Mouse (Mus musculus) skeletal muscle tissue, adult 2 months (tissue): ENCODE measurements around the gene Cnbp.

Source experiments
- DNase-seq: peaks from one replicate; pipeline ENCODE4 v3.0.0-alpha.2; 2012; ENCODE audit warnings: low read depth, low spot score

The Cnbp gene

DNA sequence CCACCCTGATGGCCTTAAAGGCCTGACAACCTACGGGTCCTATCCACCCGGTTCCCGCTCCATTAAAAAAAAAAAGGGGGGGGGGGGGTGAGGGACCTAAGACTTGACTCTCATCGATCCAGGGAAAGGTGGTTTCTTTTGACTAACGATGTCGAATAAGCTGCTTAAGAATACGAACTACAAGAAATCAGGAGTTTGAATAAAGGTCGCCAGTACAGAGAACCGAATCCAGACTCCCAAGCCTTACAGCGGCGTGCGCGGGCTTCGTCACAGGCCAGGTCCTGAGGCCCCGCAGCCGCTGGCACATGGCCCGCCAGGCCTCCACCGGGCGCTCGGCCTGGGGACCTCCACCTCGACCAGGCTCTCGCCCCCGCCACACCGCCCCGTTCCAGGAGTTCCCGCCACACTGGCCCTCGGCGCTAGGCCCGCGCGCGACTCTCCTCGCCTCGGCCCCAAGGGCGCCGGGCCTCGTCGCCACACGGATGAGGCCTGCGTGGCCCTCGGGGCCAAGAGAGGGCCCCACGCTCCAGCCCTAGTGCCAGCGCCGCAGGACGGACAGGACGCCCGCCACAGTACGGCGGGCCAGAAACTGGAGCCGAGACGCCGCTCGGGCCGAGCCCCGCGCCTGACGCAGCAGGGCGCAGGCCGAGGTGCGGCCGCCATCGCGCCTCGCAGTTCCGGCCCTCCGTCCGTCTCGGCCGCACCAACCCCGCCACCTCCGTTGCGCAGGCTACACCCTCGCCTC lies 579 bp downstream of the Cnbp start:
- no peak for DNase-seq

DNA sequence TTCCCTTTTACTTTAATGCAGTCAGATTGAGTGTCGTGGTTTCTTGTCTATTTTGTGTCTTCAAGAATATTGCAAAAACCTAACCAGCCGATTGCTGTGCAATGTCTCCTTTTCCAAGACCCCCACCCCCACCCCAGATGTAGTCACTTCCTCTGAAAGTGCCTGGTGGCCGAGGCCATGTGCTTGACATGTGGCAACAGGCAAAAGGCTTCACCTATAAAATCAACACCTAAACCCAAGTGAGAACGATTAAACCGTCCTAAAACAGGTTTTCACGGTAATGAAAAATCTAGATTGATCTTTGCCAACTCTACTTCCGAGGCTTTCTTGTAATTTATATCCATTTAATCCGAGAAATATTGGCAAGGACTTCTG lies 1.1 kb downstream of the Cnbp start:
- DNase-seq = no peak

DNA sequence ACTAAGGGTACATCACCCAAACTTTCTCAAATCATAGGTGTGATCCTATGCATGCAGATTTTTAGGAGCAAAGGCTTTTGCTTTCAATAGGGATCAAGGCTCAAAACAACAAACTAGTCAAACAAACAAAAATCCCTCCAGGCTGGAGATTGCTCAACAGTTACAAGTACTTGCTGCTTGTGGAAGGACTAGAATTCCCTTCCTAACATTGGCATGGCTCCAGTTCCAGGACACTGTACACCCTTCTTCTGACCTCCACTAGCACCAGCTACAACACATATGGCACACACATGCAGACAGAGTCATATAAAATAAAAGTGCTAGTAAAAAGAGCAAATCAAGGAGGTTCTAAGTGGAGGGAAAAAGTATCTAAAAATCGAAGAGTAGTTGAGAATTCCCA lies 4.1 kb downstream of the Cnbp start:
- DNase-seq = peak; percentile 54

DNA sequence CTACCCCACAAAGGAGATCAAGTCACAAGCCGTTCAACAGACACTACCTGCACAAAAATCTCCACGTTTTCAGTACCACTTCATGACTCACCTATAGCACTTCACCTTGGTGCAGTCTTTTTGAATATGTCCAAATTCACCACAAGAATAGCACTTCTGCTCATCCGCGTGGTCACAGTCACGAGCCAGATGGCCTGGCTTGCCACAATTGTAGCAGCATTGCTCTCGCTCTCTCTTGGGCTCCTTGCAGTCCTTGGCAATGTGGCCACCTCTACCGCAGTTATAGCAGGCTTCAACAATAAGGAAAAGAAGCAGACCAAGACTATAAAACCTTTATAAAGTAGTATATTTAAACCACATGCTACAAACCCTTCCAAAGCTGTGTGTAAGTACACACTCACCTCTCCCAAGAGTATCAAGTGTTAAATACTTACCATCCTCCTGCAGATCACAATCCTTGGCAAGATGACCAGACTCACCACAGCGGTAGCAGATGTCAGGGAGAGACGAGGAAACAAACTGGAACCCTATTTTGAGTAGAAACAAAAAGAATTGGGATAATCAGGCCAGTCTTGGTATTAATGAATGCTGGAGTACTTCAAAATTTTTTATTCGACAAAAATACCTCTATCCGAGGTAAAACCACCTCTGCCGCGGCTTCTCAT lies 5.7 kb downstream of the Cnbp start:
- no peak for DNase-seq

DNA sequence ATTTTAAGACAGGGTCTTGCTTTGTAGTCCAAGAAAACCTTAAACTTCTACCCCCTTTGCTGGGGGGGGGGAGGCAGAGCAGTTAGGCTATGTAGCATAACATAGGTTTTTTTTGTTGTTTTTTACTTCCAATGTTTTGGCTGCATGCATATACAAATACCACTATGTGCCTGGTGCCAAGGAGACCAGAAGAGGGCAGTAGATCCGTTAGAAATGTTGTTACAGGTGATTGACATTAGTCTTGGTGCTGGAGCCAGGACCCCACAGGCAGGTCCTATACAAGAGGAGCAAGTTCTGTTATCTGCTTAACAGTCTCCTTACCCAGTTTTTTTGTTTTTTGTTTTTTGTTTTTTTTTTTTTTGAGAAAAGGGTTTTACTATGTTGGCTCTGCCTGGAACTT lies 8.7 kb downstream of the Cnbp start:
- no peak for DNase-seq

DNA sequence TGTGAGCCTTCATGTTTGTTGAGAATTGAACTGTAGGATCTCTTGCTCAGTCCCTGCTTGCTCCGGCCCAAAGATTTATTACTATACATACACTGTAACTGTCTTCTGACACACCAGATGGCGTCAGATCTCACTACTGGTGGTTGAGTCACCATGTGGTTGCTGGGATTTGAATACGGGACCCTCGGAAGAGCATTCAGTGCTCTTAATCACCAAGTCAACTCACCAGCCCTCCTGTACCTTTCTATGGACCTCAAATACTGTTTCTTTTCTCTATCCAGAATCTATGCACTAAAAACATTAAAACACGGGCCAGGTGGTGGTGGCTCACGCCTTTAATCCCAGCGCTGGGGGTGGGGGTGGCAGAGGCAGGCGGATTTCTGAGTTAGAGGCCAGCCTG lies 9.3 kb downstream of the Cnbp start:
- no peak for DNase-seq

DNA sequence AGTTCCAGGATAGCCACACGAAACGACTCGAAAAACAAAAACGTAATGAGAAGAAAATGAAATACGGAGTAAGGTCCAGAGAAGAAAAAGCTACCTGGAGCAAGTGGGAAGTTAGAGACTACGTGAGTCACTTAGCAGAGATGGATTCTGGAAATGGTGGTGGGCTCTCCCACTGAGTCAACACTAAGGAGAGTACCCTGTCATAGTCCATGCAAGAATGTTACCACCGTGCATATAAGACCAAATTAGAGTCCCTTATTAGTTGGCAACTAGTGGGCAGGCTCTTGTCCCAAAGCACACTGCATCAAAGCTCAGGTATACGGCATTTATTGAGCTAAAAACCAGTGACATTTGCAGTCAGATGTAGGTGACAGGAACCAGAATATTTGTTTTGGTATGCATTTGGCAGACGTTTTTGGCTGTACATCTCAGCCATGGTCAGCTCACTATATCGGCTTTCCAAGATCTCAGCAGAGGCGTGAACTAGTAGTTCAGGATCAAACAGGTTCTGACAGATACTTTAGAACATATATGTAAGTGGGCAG lies 11.0 kb downstream of the Cnbp start:
- no peak for DNase-seq

DNA sequence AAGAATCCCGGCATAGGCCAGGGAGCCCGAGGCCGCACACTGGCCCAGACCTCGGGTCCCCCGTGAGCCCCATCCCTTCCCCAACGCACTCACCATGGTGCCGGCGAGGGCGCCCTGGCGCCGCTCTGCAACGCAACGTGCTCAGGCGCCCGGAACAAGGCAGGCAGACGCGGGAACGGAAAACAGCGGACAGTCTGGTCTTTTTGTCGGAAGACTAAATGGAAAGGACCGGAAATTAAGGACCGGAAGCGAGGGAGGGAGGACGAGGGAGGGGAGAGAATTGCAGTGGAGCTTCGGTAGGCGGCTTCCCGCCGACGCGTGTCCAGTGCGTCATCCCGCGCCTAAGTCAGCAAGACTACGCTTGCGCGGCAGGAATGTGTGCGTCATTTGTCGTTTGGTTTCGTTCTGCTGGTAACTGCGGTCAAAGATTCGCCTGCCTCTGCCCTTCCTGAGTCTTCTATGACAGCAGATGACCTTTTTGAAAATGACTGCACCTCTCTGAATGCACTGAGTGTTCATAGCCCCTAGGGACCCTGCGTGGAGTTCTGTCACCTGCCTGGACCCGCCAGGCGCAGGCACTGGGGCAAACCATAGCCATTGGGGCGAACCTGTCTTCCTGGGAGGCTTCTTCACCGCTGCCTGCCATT lies 12.2 kb downstream of the Cnbp start, which contains the start of gene Isy1:
Gene Isy1, minus strand, starts transcription at position 248 of the 647 bp plus-strand sequence.
- peak; percentile 97 for DNase-seq

DNA sequence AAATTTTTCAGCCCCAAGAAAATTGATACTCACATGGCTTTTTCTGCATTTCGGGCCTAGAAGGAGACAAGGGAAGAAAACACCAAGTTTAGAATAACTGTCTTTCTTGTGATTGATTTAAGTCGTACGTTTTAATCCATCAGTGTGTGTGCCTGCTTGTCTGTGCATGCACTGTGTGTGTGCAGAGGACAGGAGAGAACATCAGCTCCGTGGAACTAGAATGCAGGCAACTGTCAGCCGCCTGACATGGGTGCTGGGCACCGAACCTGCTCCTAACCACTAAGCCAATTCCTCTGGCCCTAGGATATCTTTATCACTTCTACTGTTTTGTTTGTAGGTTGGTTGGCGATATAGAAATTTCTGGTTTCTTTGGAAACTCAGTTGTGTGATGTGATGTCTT lies 15.2 kb downstream of the Cnbp start, which contains the start of gene Gm45140:
Gene Gm45140, minus strand, starts transcription at position 101 of the 400 bp plus-strand sequence.
- DNase-seq = no peak

DNA sequence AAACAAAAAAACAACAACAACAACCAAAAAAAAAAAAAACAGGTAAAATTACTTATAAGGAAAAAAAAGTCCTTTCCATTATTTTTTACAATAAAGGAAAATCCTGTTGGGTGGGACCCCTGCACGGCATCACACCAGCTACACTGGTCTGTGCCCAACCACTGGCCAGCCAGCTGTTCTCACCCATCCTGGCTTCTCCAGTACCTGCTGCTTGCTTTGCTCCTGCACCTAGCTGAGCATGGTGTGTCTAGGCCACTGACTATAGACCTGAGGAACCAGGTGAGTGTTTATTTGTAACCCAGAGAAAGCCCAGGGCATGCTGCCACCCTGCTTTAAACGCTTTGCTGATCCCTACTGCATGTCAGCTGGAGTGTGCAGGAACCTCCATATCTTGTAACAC lies 30.5 kb downstream of the Cnbp start:
- DNase-seq = no peak

DNA sequence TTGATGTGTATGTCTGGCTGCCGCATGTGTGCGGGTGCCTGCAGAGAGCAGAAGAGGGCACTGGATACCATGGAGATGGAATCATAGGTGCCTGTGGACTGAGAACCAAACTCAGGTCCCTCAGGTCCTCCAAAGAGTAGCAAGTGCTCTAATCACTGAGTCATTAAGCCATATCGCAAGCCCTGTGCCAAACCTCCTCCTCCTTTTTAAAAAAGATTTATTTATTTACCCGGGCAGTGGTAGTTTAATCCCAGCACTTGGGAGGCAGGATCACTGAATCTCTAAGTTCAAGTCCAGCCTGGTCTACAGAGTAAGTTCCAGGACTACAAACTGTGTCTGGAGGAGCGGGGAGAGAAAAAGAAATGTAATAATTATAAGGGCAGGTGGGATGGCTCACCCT lies 36.4 kb downstream of the Cnbp start:
- no peak for DNase-seq

DNA sequence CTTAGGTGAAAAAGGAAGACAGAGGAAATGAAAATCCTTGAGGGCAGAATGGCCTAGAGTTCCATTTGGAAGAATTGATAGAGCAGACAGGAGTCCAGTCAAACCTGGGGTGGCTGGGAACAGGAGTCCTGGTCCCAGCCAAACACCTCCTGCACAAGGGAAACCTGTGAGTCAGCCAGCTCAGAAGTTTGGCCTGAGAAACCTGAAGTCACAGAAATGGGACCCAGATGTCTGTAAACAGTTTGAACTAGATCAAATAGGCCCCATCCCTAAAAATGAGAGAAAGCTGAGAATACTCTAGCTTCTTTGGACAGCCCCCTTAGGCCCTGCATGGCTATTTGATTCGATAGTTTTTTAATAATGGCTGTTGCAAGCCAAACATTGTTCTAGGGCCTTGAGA lies 38.2 kb downstream of the Cnbp start:
- DNase-seq = no peak

DNA sequence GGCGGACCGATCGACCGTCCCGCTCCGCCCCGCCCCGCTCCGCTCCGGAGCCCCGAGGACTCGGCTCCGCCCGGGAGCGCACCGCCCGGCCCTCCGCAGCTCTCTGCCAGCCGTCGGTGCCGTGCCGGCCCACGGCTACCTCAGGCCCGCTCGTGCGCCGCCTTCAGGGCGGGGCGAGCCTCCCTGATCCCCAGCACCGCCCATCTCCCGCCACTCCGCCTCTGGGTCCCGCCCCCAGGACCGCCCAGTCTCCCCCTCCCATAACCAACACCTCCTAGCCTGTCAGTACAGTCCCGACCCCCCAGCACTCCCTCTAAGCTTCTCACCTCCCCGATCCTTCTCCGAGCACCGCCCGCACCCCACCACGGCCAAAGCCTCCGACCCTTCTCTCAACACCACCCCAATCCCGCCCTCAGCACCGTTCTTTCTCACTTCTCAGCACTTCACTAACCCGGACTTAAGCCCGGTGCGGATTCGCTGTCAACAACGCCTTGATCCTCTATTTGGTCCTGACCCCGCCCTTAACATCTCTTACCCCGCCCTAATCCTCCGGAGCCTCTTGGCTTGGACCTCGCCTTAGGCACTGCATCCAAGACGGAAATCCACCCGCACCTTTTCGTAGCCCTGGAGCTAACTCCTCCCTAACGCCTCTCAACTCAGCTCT lies 39.1 kb downstream of the Cnbp start, which contains the start of gene Rab43:
Gene Rab43, minus strand, starts transcription at position 490 of the 664 bp plus-strand sequence.
- DNase-seq = peak; percentile 84

DNA sequence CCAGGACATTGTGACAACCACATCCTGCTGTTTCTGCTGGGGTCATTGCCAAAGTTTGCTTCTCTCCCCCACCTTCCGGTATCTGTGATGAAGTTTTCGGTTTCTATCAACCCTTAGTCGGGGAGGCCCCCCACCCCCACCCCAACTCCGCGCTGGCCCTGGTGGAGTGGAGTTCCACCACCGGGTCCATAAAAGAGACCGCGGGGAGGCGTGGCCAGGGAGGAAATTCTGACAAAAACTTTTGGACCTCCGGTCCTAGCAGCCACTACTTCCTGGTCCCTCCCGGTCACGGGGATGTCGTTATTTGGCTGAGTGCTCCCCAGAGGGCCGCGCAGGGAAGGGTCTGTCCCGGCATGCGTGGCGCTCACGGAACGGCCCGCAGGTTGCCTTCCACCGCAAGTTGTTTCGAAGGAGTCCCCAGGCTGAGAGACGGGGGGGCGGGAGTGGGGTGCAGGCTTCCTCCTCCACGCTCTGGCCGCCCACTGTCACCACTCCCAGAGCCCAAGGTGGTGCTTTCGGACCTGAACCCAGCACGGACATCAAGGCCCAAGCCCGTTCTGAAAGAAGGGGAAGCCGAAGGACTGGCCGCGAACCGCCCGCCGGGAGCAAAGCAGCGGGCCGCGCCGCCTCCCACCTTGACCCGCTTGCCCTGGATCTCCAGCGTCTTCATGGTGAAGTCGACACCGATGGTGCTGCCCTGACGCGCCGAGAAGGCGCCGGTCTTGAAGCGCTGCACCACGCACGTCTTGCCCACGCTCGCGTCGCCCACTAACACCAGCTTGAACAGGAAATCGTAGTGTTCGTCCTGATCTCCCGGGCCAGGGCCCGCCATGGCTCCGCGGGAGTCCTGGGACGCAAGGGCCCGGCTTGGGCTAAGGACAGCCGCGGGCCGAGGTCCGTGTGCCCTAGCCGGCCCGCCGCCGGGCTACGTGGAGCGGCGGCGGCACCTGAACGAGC lies 39.9 kb downstream of the Cnbp start:
- DNase-seq = peak; percentile 48

DNA sequence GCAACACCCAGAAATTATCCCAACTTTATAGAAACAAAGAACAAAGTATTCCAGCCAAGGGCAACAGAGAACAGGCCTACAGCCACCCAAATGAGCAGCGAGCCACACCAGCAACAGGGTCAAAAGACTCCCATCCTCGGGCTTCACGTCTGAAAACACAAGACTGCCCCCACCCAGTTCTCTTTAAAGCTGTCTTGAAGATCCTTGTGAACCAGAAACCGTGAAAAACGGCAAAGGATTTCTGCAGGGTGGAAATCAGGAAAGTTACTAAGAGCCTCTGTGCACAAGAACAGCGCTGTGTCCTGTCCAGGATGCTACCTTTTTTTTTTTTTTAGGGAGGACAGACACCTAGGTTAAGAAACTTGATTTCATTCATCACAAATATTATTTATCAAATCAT lies 40.6 kb downstream of the Cnbp start:
- no peak for DNase-seq

DNA sequence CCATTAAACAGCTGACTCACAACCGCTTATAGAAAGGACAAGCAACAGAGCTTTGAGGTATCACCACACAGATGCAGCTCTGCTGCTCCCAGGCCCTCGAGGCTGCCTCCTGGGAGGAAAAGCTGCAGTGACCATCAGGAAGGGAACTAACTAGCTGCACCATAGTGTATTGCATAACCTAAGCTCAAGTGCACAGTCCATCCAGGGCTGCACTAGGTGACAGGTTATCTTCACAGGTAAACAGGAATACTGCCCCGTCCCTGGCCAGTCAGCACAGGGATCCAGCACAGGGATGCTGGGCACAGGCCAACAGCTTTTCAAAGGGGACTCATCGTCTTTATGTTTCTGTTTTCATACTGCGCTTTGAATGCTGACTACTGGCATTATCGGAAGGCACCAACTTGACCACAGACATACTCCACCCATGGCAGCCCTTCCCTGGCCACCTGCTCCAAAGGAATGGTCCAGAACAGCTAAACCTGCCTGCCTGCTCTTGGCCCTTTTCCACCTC lies 41.2 kb downstream of the Cnbp start:
- no peak for DNase-seq

DNA sequence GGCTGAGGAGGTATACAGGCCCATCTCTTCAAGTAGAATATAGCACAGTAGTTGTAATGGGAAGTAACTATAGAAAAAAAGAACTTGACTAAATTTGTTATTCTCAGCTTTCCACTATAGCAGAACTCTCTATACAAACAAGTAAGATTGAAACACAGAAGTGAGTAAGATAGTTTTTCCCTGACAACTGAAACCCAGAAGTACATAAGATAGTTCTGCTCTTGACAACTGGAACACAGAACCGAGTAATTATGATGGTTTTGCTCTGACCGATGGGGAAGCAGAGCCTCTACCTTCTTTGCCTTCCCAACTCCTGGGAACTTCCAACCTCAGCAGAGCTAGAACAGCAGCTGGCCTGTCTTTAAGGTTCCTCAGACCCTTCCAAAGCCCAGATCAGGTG lies 41.8 kb downstream of the Cnbp start:
- no peak for DNase-seq

DNA sequence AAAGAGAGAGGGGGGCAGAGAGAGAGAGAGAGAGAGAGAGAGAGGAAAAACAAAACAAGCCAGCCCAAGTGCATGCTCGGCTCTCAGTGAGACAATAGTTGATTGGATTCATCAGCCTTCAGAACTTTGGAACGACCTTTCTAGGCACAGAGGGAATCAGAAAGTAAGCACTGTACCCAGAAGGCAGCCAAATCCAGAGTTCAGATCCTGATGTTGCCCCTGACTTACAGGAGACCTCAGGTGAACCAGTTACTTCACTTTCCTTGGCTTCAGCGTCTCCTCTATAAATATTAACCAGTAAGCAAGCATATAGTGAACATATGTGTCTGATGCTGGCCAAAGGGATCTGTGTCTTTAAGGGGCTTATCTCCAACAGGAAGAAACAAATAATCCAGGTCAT lies 42.4 kb downstream of the Cnbp start:
- DNase-seq = no peak

DNA sequence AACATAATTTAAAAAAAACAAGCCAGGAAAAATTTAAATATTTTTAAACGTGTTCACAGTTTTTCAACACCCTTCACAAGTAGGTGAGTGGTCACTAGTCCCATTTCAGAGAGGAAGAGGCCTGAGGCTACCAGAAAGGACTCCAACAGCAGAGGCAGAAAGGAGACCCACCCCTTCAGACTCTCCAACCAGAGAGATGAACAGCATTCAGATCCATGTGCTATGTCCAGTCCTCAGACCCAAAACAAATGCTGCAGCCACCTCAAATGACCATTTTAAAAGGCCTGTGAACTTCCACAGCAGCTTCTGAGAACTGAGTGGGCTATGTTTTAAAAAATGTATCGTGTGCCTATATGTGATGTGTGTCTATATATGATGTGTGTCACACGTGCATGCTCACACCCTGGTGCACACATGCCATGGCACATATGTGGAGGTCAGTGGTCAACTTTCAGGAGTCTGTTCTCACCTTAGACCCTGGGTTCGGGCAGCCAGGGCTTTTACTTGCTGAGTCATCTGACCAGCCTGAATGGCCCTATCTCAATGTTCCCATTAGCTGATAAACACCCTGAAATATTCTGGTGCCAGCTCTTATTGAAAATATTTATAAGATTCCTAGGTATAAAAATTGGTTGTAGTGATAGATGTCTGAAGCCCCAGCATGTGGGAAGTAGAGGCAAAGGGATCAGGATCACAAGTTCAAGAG lies 43.0 kb downstream of the Cnbp start:
- DNase-seq = no peak

DNA sequence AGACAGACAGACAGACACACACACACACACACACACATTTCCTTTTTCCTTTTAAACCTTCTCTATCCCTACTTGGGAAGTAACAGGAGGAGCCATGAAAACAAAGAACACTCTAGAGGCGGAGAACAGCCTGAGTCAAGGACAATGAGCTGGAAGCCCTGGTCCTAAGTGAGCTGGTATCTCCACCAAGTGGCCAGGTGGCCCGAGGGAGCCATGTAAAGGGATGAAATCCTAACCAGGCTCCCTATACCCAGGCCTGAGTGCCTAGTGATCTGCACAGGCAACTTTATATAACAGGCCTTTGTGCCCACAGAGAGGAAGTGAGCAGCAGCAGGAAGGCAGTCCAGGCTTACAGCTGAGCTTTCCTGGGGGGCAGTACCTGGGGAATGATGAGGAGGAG lies 44.0 kb downstream of the Cnbp start:
- DNase-seq = no peak
